Mouse (Mus musculus): ENCODE data around the gene Cdcp1.

Cdcp1 gene

GRCm38 (mm10) chr9:123213371-123213770, 2.5 kb downstream of the Cdcp1 start:
- in situ Hi-C loops (cut with MboI), result no loop called here

- in situ Hi-C loops (cut with MboI), result no loop called here
These were observed 7.9 kb downstream of the Cdcp1 start for GRCm38 (mm10) chr9:123207895-123208294.

- in situ Hi-C loops (cut with MboI), result no loop called here
These were observed 8.9 kb downstream of the Cdcp1 start for GRCm38 (mm10) chr9:123206948-123207347.

DNA sequence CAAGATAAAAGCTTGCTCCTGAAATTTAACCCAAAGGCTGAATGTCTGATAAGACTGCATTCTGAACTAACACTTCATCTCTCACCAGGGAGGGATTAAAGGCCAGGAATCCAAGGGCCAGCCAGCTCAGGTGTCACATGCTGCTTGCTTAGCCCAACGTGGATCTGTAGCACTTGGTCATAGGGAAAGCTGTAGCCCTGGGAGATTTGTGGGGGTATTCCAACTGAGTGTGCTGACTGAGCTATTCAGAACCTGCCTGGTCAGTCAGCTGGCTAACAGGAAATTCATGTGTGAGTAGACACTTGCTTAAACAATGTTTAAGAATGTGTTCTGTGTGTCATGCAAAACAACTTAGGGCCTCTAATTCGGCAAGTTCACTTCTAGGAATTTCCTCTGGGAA, 9.3 kb downstream of the Cdcp1 start:
- in situ Hi-C loops (cut with MboI), result no loop called here

- in situ Hi-C loops (cut with MboI), result no loop called here
These were observed 15.7 kb downstream of the Cdcp1 start for GRCm38 (mm10) chr9:123200116-123200515.

- in situ Hi-C loops (cut with MboI), result no loop called here
These were observed 27.6 kb downstream of the Cdcp1 start for GRCm38 (mm10) chr9:123188271-123188670.

GRCm38 (mm10) chr9:123187589-123187988, 28.2 kb downstream of the Cdcp1 start:
- in situ Hi-C loops (cut with MboI), result no loop called here

GRCm38 (mm10) chr9:123186151-123186550, 29.7 kb downstream of the Cdcp1 start:
- in situ Hi-C loops (cut with MboI), result no loop called here

GRCm38 (mm10) chr9:123185546-123185945, 30.3 kb downstream of the Cdcp1 start:
- in situ Hi-C loops (cut with MboI), result no loop called here

GRCm38 (mm10) chr9:123183226-123183625, 32.6 kb downstream of the Cdcp1 start:
- in situ Hi-C loops (cut with MboI), result no loop called here

- in situ Hi-C loops (cut with MboI), result no loop called here
These were observed 35.8 kb downstream of the Cdcp1 start for GRCm38 (mm10) chr9:123180003-123180402.

GRCm38 (mm10) chr9:123177380-123178048, 38.3 kb downstream of the Cdcp1 start:
- in situ Hi-C loops (cut with MboI), result no loop called here

GRCm38 (mm10) chr9:123174356-123174755, 41.5 kb downstream of the Cdcp1 start:
- in situ Hi-C loops (cut with MboI), result no loop called here

GRCm38 (mm10) chr9:123173760-123174159, 42.1 kb downstream of the Cdcp1 start:
- in situ Hi-C loops (cut with MboI), result no loop called here

- in situ Hi-C loops (cut with MboI), result no loop called here
These were observed 49.9 kb downstream of the Cdcp1 start for GRCm38 (mm10) chr9:123165781-123166443.

DNA sequence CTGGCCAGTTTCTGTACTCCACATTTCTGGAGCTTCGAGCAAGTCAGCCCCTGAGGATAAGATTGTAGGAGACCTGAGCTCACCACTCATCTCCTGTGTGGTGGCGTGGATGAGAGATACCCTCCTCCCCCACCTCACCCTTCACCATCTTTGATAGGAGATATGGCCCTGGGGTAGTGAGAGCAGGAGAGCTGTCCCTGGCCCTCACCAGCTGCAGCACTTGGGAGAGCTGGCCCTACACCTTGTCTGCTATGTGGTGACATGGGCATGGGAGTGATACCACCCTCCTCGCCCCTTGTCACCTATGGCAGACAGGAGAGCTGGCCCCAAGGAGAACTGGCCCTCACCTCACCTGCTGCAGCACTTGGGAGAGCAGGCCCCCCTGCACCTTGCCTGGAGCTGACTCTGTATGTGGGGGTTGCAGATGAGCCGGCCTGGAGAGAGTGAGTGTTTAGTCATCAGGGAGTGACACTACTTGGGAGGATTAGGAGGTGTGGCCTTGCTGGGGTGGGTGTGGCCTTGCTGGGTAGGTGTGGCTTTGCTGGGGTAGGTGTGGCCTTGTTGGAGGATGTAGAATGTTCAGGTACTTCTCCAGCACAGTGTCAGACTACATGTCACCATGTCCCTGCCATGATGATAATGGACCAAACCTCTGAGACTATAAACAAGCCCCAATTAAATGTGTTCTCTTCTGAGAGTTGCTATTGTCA, 52.7 kb downstream of the Cdcp1 start:
- in situ Hi-C loops (cut with MboI), result no loop called here

- in situ Hi-C loops (cut with MboI), result no loop called here
These were observed 54.0 kb downstream of the Cdcp1 start for GRCm38 (mm10) chr9:123161792-123162191.

- in situ Hi-C loops (cut with MboI), result no loop called here
These were observed 56.5 kb downstream of the Cdcp1 start for GRCm38 (mm10) chr9:123159330-123159729.

GRCm38 (mm10) chr9:123158125-123158836, 57.6 kb downstream of the Cdcp1 start:
- in situ Hi-C loops (cut with MboI), result no loop called here

GRCm38 (mm10) chr9:123157699-123158098, 58.1 kb downstream of the Cdcp1 start:
- in situ Hi-C loops (cut with MboI), result no loop called here

DNA sequence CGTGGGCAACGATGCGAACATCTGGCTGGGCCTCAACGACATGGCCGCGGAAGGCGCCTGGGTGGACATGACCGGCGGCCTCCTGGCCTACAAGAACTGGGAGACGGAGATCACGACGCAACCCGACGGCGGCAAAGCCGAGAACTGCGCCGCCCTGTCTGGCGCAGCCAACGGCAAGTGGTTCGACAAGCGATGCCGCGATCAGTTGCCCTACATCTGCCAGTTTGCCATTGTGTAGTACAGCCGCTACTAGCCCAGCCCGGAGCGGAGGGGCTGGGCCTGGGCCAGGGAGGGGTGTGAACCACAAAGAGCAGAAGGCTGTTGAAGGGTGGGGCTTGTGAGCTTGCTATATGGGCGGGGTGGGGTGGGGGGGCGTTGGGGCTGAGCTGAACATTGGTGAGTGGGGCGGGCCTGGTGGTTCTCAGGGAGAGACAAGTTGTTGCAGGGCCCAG, 58.9 kb downstream of the Cdcp1 start:
- in situ Hi-C loops (cut with MboI), result no loop called here

DNA sequence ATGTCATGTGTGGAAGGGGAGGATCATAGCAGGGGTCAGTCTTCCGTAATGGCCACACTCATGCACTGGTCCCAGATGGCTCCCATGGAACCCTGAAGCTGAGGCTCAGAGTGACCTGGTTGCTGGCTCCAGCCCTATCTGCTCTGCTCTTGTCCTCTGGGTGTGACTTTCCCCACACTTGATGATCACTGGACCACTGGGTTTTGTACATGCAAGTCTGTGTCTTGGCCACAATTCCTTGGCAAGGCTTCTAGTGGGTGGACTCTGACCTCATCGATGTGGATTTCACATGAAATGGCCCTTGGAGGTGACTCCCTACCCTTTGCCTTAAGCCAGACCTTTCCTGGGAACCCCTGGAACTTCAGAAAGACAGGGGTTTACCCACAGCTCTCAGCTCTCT, 62.7 kb downstream of the Cdcp1 start:
- in situ Hi-C loops (cut with MboI), result no loop called here

All from mature B cell (primary cell).